Mouse (Mus musculus) activated CD4-positive, CD25-positive, alpha-beta regulatory T cell (primary cell): Measurements from ENCODE around the gene Isca1. TPM values are rescaled to one million over a fixed set of nuclear protein-coding genes. Genes with fewer than 3 reads are reported as not detected.

Source experiments
- polyA plus RNA-seq, 2 experiments: library from polyadenylated mRNA; unstranded; fragments of 100-300 nt; shearing (Covaris generic); gene quantifications; one replicate each; pipeline ENCODE4 v1.2.1; 2017

Gene Isca1
- polyA plus RNA-seq, result 10 to 100 TPM; 57.9 to 73.7 TPM

GRCm38 (mm10) chr13:59769296-59770163 lies at the start of gene Isca1:
TSS of gene Isca1 (minus strand) at chr13:59769810.

GRCm38 (mm10) chr13:59782145-59782544 lies 12.5 kb upstream of the Isca1 start, which contains the start of gene Gm49354:
TSS of gene Gm49354 (minus strand) at chr13:59782245.

GRCm38 (mm10) chr13:59746711-59747110 lies 22.9 kb downstream of the Isca1 start, which contains the start of gene 1700014D04Rik:
TSS of gene 1700014D04Rik (minus strand) at chr13:59746752.

GRCm38 (mm10) chr13:59731652-59732051 lies 38.0 kb downstream of the Isca1 start, which contains the start of gene Spata31d1d:
TSS of gene Spata31d1d (minus strand) at chr13:59731752.

GRCm38 (mm10) chr13:59711984-59712383 lies 57.6 kb downstream of the Isca1 start, which contains the start of gene Spata31d1b:
TSS of gene Spata31d1b (plus strand) at chr13:59712284.

GRCm38 (mm10) chr13:59710230-59710629 lies 59.4 kb downstream of the Isca1 start, which contains the start of gene Spata31d1a:
TSS of gene Spata31d1a (minus strand) at chr13:59710330.

Other genes starting within 250 kb of the Isca1 start
- 10 to 100 TPM; 19.1 to 29.4 TPM for gene Agtpbp1, start 184.6 kb downstream of the Isca1 start, polyA plus RNA-seq
- 10 to 100 TPM; 59.9 to 62.6 TPM for gene Naa35, start 184.6 kb downstream of the Isca1 start, polyA plus RNA-seq
- 10 to 100 TPM; 16.3 to 32.1 TPM for gene Golm1, start 94.0 kb downstream of the Isca1 start, polyA plus RNA-seq
- under 1 TPM in 1 of 2 experiments, not detected in 1; 0.05 TPM for gene 4921517D22Rik, start 75.7 kb downstream of the Isca1 start, polyA plus RNA-seq
- under 1 TPM in 1 of 2 experiments, not detected in 1; 0.20 TPM for gene Spata31d1a, start 59.5 kb downstream of the Isca1 start, polyA plus RNA-seq
- gene Spata31d1b, start 57.5 kb downstream of the Isca1 start, polyA plus RNA-seq, result not detected
- not detected for gene Spata31d1d, start 38.1 kb downstream of the Isca1 start, polyA plus RNA-seq
- gene 1700014D04Rik, start 23.1 kb downstream of the Isca1 start, polyA plus RNA-seq, result under 1 TPM in 1 of 2 experiments, not detected in 1; 0.31 TPM
- not detected for gene Gm49354, start 12.4 kb upstream of the Isca1 start, polyA plus RNA-seq
- gene Tut7, start 53.3 kb upstream of the Isca1 start, polyA plus RNA-seq, result 100 to 1,000 TPM; 122 to 123 TPM